Mouse (Mus musculus) thymus, adult 2 months (tissue): ENCODE measurements around the gene 2610318N02Rik.

Source experiments
- CTCF ChIP-seq: fragments of 200-500 bp; IDR thresholded peaks from 2 replicates; pipeline ENCODE4 v1.5.1; 2012; ENCODE audit warnings: mild to moderate bottlenecking, control low read depth, low read length, moderate library complexity, borderline replicate concordance; ENCODE audit not compliant: control insufficient read depth, poor library complexity, insufficient read depth; ENCODE audit errors: extremely low read depth
- POLR2A ChIP-seq: fragments of 200-500 bp; IDR thresholded peaks from 2 replicates; pipeline ENCODE4 v1.6.1; 2012; ENCODE audit warnings: mild to moderate bottlenecking, low read length, control low read depth, moderate library complexity; ENCODE audit not compliant: control insufficient read depth, poor library complexity, insufficient read depth; ENCODE audit errors: extremely low read depth

DNA sequence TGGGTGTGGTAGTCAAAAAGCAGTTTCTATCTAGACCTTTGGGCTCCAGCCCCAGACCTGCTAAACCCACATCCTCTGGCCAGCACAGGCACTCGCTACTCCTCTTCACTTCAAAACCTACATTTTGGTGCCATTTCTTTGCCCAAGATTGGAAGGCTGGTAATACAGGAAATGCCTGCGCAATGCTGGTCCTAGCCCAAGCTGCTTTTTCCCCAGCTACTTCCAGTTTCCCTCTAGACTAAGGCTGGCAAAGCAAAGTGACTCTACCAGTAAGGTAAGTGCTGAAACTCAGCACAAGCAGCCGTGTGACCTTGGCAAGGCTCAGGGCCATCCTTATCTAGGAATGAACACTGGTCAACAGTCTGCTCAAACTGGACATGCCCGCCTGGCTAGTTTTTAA is 39.3 kb downstream of the 2610318N02Rik start:
- no peak for TF ChIP-seq CTCF
- TF ChIP-seq POLR2A: no peak
